Mouse (Mus musculus) ES-E14 (cell line): ENCODE data around the gene Gm27021. TPM values are rescaled to one million over a fixed set of nuclear protein-coding genes. Genes with fewer than 3 reads are reported as not detected.

Source experiments
- DNase-seq: peaks from one replicate; pipeline ENCODE4 v3.0.0-alpha.2; 2013; ENCODE audit warnings: low read depth, low spot score
- H3K27ac ChIP-seq: 2 replicates; pipeline ENCODE4 v1.5.1; 2012; ENCODE audit warnings: low read depth, mild to moderate bottlenecking, low read length, moderate library complexity, mixed read lengths; ENCODE audit not compliant: poor library complexity, insufficient read depth, severe bottlenecking
- H3K36me3 ChIP-seq: 2 replicates; pipeline ENCODE4 v1.6.1; 2012; ENCODE audit warnings: mild to moderate bottlenecking, low read length, moderate library complexity, mixed read lengths; ENCODE audit not compliant: control insufficient read depth, poor library complexity, insufficient read depth, severe bottlenecking
- H3K4me1 ChIP-seq, 2 experiments: fragments of 150-350 bp in 1 of 2; sonication (generic) in 1 of 2; 2 replicates each; pipeline ENCODE4 v1.6.1; 2012; ENCODE audit warnings: low read length in 2 of 2, mild to moderate bottlenecking in 1 of 2, mixed read lengths in 1 of 2; ENCODE audit not compliant: control insufficient read depth in 2 of 2, insufficient read depth in 2 of 2, poor library complexity in 1 of 2
- H3K4me3 ChIP-seq, 2 experiments: fragments of 150-350 bp in 1 of 2; sonication (generic) in 1 of 2; 2 replicates each; pipeline ENCODE4 v1.5.1; 2012; ENCODE audit warnings: low read length in 2 of 2, low read depth in 1 of 2, mild to moderate bottlenecking in 1 of 2, mixed read lengths in 1 of 2; ENCODE audit not compliant: insufficient read depth in 1 of 2, poor library complexity in 1 of 2, severe bottlenecking in 1 of 2
- H3K9ac ChIP-seq: 2 replicates; pipeline ENCODE4 v1.6.1; 2012; ENCODE audit warnings: low read depth, mild to moderate bottlenecking, low read length, mixed read lengths; ENCODE audit not compliant: poor library complexity, insufficient read depth, severe bottlenecking
- H3K9me3 ChIP-seq: fragments of 150-350 bp; sonication (generic); 2 replicates; pipeline ENCODE4 v1.6.1; 2012; ENCODE audit warnings: low read depth, mild to moderate bottlenecking, low read length; ENCODE audit not compliant: control insufficient read depth, insufficient read depth
- CHD2 ChIP-seq: IDR thresholded peaks from 2 replicates; pipeline ENCODE4 v1.6.1; 2014; ENCODE audit warnings: mild to moderate bottlenecking, low read depth, low read length, inconsistent platforms
- HCFC1 ChIP-seq: IDR thresholded peaks from 2 replicates; pipeline ENCODE4 v1.6.1; 2012; ENCODE audit warnings: low read length, inconsistent platforms, borderline replicate concordance; ENCODE audit not compliant: insufficient read depth
- MAFK ChIP-seq: IDR thresholded peaks from 2 replicates; pipeline ENCODE4 v1.6.1; 2014; ENCODE audit warnings: mild to moderate bottlenecking, low read depth, low read length, inconsistent platforms; ENCODE audit not compliant: insufficient read depth
- ZC3H11A ChIP-seq: IDR thresholded peaks from 2 replicates; pipeline ENCODE4 v1.6.1; 2012; ENCODE audit warnings: low read depth, mild to moderate bottlenecking, inconsistent platforms, low read length, borderline replicate concordance
- ZNF384 ChIP-seq: IDR thresholded peaks from 2 replicates; pipeline ENCODE4 v1.6.1; 2012; ENCODE audit warnings: low read depth, low read length, inconsistent platforms
- in situ Hi-C, 2 experiments: fragments of 600-800 bp; cut with MboI; formaldehyde crosslinking; loops; one replicate each; pipeline ENCODE4 v1.15.1; 2025; ENCODE audit warnings: low sequenced_read_pairs in 2 of 2, inconsistent platforms in 1 of 2; ENCODE audit not compliant: unreplicated experiment in 2 of 2
- total RNA-seq: library from RNA; depleted of rRNA; stranded (reverse); fragments of 300-350 nt; gene quantifications from 2 replicates; pipeline ENCODE4 v1.2.3, GENCODE M21; 2012

Gm27021 gene
- total RNA-seq, 1 experiment: 0.49 TPM

DNA sequence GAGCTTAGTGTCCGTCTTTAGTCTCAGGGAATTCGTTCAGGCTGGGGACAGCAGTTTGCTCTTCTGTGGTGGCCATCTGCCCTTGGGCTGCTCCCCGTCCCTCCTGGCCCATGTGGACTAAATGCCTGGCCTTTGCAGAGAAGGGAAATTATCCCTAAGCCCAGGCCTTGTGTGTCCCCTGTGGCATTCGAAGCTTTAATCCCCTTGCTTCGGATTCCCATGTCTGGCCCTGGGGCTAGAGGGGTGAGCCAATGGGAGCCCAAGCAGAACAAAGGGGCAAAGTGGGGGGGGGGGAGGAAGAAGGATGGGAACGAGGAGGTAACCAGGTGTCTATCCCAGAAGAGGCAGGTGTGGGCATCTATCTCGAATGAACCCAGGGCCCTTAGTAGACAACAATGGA, 20.3 kb downstream of the Gm27021 start, which contains the start of gene 1190005I06Rik:
1190005I06Rik (minus strand) TSS at position 101 of the 400 bp plus-strand sequence.
- H3K4me1 ChIP-seq: peaks cover 0 to 14% of the 10 kb centered on the region in 2 experiments; a peak in 2 of 4 replicates
- H3K9me3 ChIP-seq: no peaks in the 10 kb centered on the region
- no peak within 1 kb of the TSS for H3K27ac ChIP-seq
- H3K36me3 ChIP-seq: no peaks in the 10 kb centered on the region
- in situ Hi-C loops: no loop called here
- H3K4me3 ChIP-seq: no peak within 1 kb of the TSS
- no peak within 1 kb of the TSS for H3K9ac ChIP-seq
- no peak for DNase-seq
- TF ChIP-seq ZC3H11A (no peak), HCFC1 (no peak), CHD2 (no peak), ZNF384 (no peak), MAFK (no peak)

DNA sequence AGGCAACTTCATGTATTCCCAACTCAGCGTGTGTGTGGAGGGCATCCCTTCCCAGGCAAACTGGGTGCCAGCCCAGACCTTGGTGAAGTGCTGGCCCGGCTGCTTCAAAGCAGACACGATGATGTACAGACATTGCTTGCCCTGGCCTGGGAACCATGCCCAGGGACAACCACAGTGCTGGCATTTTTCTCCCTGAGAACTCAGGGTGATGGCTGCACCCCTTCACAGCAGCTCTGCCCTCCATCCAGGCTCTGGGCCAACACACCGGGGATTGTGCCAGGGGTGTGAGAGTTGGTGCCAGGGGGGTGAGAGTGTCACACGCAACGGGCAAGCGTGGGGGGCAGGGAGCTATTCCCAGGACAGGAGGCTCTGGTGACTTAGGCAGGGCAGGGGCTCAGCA, 23.2 kb downstream of the Gm27021 start:
- TF ChIP-seq ZC3H11A (no peak), CHD2 (no peak), ZNF384 (no peak), MAFK (no peak), HCFC1 (no peak)
- Histone ChIP-seq H3K9me3 (no peaks in the 10 kb centered on the region), H3K27ac (no peak overlapping the region), H3K4me1 (peaks cover 0 to 13% of the 10 kb centered on the region in 2 experiments; a peak in 1 of 4 replicates), H3K4me3 (no peak overlapping the region), H3K36me3 (no peaks in the 10 kb centered on the region), H3K9ac (no peak overlapping the region)
- no peak for DNase-seq
- in situ Hi-C loops: no loop called here

DNA sequence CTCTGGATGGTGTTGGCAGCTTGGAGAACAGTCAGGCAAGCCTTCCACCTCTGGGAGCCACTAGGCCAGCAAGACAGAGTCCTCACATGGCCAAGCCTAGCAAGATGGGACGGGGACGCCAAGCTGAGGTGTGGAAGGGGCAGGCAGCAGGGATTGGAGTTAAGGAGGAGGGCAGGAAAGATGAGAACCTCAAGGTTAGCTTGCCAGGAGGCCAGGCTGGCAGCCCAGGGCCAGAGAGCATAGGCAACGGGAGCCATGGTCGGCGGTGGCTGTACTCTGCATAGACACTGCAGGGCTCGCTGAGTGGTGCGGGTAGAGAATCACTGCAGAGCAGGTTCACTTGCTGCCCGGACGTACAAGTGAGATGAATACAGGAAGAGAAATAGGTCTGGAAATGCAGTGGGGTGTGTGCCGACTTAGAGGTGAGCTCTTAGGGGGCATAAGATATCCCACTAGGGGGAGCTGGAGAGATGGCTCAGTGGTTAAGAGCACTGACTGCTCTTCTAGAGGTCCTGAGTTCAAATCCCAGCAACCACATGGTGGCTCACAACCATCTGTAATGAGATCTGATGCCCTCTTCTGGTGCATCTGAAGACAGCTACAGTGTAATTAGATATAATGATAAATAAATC, 25.7 kb downstream of the Gm27021 start:
- no peak for DNase-seq
- Histone ChIP-seq H3K4me3 (no peak overlapping the region), H3K9me3 (no peaks in the 10 kb centered on the region), H3K9ac (no peak overlapping the region), H3K36me3 (no peaks in the 10 kb centered on the region), H3K4me1 (peaks cover 0 to 5% of the 10 kb centered on the region in 2 experiments; a peak in 1 of 4 replicates), H3K27ac (no peak overlapping the region)
- in situ Hi-C loops: no loop called here
- no peak for TF ChIP-seq ZC3H11A
- no peak for TF ChIP-seq ZNF384
- no peak for TF ChIP-seq MAFK
- TF ChIP-seq CHD2: no peak
- TF ChIP-seq HCFC1: no peak

DNA sequence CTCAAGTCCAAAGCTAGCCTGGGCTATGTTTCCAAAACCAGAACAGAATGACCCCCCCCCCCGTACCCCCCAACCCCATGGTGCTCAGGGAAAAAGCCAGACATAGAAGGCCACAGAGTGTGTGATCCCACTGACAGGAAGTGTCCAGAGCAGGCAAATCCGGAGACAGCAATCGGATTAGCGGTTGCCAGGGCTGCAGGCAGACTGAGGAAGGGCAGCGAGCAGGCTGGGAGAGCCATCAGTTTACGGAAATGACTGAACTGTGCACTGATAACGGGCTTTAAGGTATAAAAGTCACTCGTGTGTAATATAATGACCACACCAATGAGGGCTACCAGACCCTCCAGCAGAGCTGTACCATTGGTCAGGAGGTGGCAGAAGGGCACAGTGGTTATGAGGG, 26.6 kb downstream of the Gm27021 start:
- no peak for DNase-seq
- Histone ChIP-seq H3K9me3 (no peaks in the 10 kb centered on the region), H3K27ac (no peak overlapping the region), H3K4me3 (no peak overlapping the region), H3K9ac (no peak overlapping the region), H3K4me1 (peaks cover 0 to 5% of the 10 kb centered on the region in 2 experiments; a peak in 1 of 4 replicates), H3K36me3 (no peaks in the 10 kb centered on the region)
- in situ Hi-C loops: no loop called here
- TF ChIP-seq CHD2 (no peak), ZNF384 (no peak), MAFK (no peak), HCFC1 (no peak), ZC3H11A (no peak)
